Mouse (Mus musculus) lung, postnatal 0 days (tissue): ENCODE results near the gene Hoxb4.

Experiments used
- CTCF ChIP-seq: IDR thresholded peaks from 2 replicates; pipeline ENCODE4 v1.5.1; 2016; ENCODE audit warnings: antibody characterized with exemption, mild to moderate bottlenecking
- EP300 ChIP-seq: IDR thresholded peaks from 2 replicates; pipeline ENCODE4 v1.6.1; 2016; ENCODE audit warnings: antibody characterized with exemption, mild to moderate bottlenecking, control low read depth

GRCm38 (mm10) chr11:96304381-96305195, 13.5 kb upstream of the Hoxb4 start:
- TF ChIP-seq CTCF (no peak), EP300 (no peak)
